Mouse (Mus musculus) embryonic fibroblast, embryonic 13.5 days (primary cell): ENCODE measurements at regions not wholly inside any gene's neighbourhood (a gene's known extent, or its start where the extent isn't known, plus 50 kb on each side); places are given as distances from the start of the nearest gene placed in this dataset.

Experiments
- CTCF ChIP-seq: IDR thresholded peaks from 2 replicates; pipeline ENCODE4 v1.5.1; 2011; ENCODE audit warnings: mild to moderate bottlenecking, control low read depth, low read length, moderate library complexity, borderline replicate concordance; ENCODE audit not compliant: insufficient read depth
- POLR2A ChIP-seq: IDR thresholded peaks from 2 replicates; pipeline ENCODE4 v1.6.1; 2011; ENCODE audit warnings: low read depth, mild to moderate bottlenecking, control low read depth, low read length, moderate library complexity

DNA sequence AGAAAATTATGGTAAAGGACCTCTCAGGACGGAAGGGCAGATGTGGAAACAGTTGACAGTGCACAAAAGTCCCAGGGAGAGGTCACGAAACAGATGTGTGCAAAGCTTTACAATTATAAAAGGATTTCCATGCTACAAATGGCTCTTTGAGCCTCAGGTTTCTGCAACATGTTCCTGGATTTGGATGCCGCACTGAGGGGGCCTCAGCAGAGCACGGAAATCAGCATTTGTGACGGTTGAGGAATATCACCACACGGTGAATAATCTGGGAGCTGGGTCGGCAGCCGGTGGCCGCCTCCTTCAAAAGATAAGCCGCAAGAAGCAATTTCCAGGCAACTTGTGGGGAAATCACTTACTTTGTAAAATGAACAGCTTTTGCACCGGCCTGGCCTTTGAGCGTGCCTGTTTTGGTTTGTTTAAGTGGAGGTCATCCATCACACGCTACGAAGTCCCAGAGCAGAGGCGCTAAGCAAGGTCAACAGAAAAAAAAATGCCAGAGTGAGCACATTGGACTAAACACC lies 188.8 kb downstream of the Gm45692 start:
- TF ChIP-seq CTCF, result no peak
- TF ChIP-seq POLR2A, result no peak
